ENCODE assay signal across 17 mouse cellular contexts in the genomic region with DNA sequence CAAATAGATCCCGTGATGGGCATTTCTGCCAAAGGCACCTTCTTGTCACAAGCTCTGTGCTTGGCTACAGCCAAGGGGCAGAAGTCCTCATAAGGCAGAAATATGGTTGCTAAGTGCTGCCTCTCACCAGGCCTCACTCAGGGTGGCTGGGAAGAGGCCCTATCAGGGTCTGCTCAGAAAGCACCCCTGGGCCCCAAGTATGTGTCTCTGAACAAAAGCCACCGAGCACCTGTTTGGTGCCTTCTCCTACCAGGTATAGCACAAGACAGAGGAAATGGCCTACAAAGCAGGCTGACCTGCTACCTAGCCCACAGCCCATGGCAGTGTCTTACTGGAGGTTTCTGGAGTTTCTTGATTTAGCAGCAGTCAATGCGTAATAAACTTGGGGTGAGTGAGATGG.
"Had no signal": no experiment of that assay in that cellular context is flagged by ENCODE, and none has a peak within 500 bp of the region (broad histone marks: within the 10 kb centered on the region; RNA-seq: fewer than 3 reads in every experiment).

No protein-coding gene starts in this region.

- DNase-seq: lung, adult 18-20 months; lung, embryonic 14.5 days; lung, postnatal 4 days; retina, postnatal 1 day; right cerebral cortex, adult 18-20 months; right cerebral cortex, postnatal 25 days; right cerebral cortex, postnatal 4 days; spleen, adult 18-20 months; thymus, adult 2 months; thymus, postnatal 25 days had no signal

- H3K9me3 ChIP-seq: neural tube, embryonic 15.5 days had no signal

- H3K27ac ChIP-seq: liver, embryonic 14.5 days; midbrain, embryonic 10.5 days; midbrain, embryonic 13.5 days; neural tube, embryonic 13.5 days; neural tube, embryonic 15.5 days had no signal

- ATAC-seq: midbrain, embryonic 13.5 days; midbrain, embryonic 16.5 days had no signal

- H3K36me3 ChIP-seq: midbrain, embryonic 10.5 days; neural tube, embryonic 13.5 days; neural tube, embryonic 15.5 days had no signal

- H3K4me3 ChIP-seq: midbrain, embryonic 10.5 days; midbrain, embryonic 13.5 days; myocyte; neural tube, embryonic 13.5 days; neural tube, embryonic 15.5 days had no signal

- H3K27me3 ChIP-seq: midbrain, embryonic 13.5 days; neural tube, embryonic 13.5 days; neural tube, embryonic 15.5 days had no signal

- H3K4me1 ChIP-seq: midbrain, embryonic 10.5 days; midbrain, embryonic 13.5 days; neural tube, embryonic 13.5 days; neural tube, embryonic 15.5 days had no signal

- H3K4me2 ChIP-seq: lung, embryonic 14.5 days; midbrain, embryonic 13.5 days; neural tube, embryonic 13.5 days; neural tube, embryonic 15.5 days had no signal

- H3K9ac ChIP-seq: liver, embryonic 14.5 days; lung, embryonic 14.5 days; midbrain, embryonic 13.5 days; neural tube, embryonic 13.5 days; neural tube, embryonic 15.5 days had no signal
